Mouse (Mus musculus) forebrain, embryonic 11.5 days (tissue): ENCODE data around the gene Ccdc88c. TPM values are rescaled to one million over a fixed set of nuclear protein-coding genes. Genes with fewer than 3 reads are reported as not detected.

Experiments used
- ATAC-seq: fragments of 200-750 bp; cut with Nextera tagmentation; replicated peaks from 2 replicates; pipeline ENCODE4 v1.8.0; 2017; ENCODE audit warnings: moderate TSS enrichment; ENCODE audit not compliant: low FRiP score
- DNase-seq: peaks from one replicate; pipeline ENCODE4 v3.0.0-alpha.2; 2017; ENCODE audit warnings: low spot score
- H3K27ac ChIP-seq: fragments of 300-500 bp; sonication (generic); 2 replicates; pipeline ENCODE4 v1.5.1; 2014; ENCODE audit warnings: low read depth, low read length
- H3K27me3 ChIP-seq: fragments of 300-500 bp; sonication (generic); 2 replicates; pipeline ENCODE4 v1.6.1; 2014; ENCODE audit warnings: mild to moderate bottlenecking, low read length, mixed read lengths; ENCODE audit not compliant: control insufficient read depth, insufficient read depth
- H3K36me3 ChIP-seq: fragments of 300-500 bp; sonication (generic); 2 replicates; pipeline ENCODE4 v1.6.1; 2014; ENCODE audit warnings: mild to moderate bottlenecking, low read length, moderate library complexity, mixed read lengths; ENCODE audit not compliant: control insufficient read depth, insufficient read depth
- H3K4me1 ChIP-seq: fragments of 300-500 bp; sonication (generic); replicated peaks from 2 replicates; pipeline ENCODE4 v1.6.1; 2014; ENCODE audit warnings: low read length, mixed read lengths; ENCODE audit not compliant: control insufficient read depth, insufficient read depth
- H3K4me2 ChIP-seq: fragments of 300-500 bp; sonication (generic); 2 replicates; pipeline ENCODE4 v1.6.1; 2014; ENCODE audit warnings: low read depth, mild to moderate bottlenecking, low read length, moderate library complexity, mixed read lengths; ENCODE audit not compliant: severe bottlenecking
- H3K4me3 ChIP-seq: fragments of 300-500 bp; sonication (generic); 2 replicates; pipeline ENCODE4 v1.5.1; 2014; ENCODE audit warnings: low read depth, low read length
- H3K9ac ChIP-seq: fragments of 300-500 bp; sonication (generic); 2 replicates; pipeline ENCODE4 v1.6.1; 2014; ENCODE audit warnings: low read length
- H3K9me3 ChIP-seq: fragments of 300-500 bp; sonication (generic); 2 replicates; pipeline ENCODE4 v1.6.1; 2016; ENCODE audit warnings: low read length, mixed read lengths; ENCODE audit not compliant: control insufficient read depth
- WGBS: fragments of 180-500 bp; shearing (Covaris S2); extraction: QIAGEN DNeasy Blood & Tissue Kit; methylation state at CpG from one replicate; pipeline ENCODE4 v1.1.7; 2014; 5-methylcytosine and 5-hydroxymethylcytosine counted together
- polyA plus RNA-seq: library from polyadenylated mRNA; unstranded; fragments of >200 nt; fragmentation: Nextera tagmentation; extraction: Ambion mirVana; gene quantifications from 2 replicates; pipeline ENCODE4 v1.2.1, GENCODE M21; 2014

Gene Ccdc88c
- polyA plus RNA-seq, 1 experiment from 2014 or later: 27.7 TPM

- H3K4me3 ChIP-seq: peak within 1 kb of the TSS; percentile 38
- no peak within 1 kb of the TSS for H3K27ac ChIP-seq
- peak within 1 kb of the TSS; percentile 61 for H3K9ac ChIP-seq
- H3K4me1 ChIP-seq: peaks cover 4% of the 10 kb centered on the region; the same call in 1 of the 2 replicates
- H3K36me3 ChIP-seq: no peaks in the 10 kb centered on the region; the same call in 1 of the 2 replicates
- peak; percentile 67 for DNase-seq
- 0 out of 2 replicates have a peak, but pooled peaks cover 4% of the 10 kb centered on the region for H3K27me3 ChIP-seq
- WGBS: 5% methylated on average over 39 of the region's 39 CpGs
- H3K4me2 ChIP-seq: peak within 1 kb of the TSS; percentile 92
- ATAC-seq: peak; percentile 70
- H3K9me3 ChIP-seq: no peaks in the 10 kb centered on the region
Measured at GRCm38 (mm10) chr12:100907598-100908297, 121.1 kb downstream of the Ccdc88c start, which contains the start of gene Gpr68. Gene Gpr68, minus strand, starts transcription at chr12:100908198.

GRCm38 (mm10) chr12:100906861-100907260 lies 122.0 kb downstream of the Ccdc88c start:
- Histone ChIP-seq H3K4me1 (peaks cover 4% of the 10 kb centered on the region; the same call in 1 of the 2 replicates), H3K9ac (no peak overlapping the region), H3K4me2 (no peak overlapping the region), H3K27ac (no peak overlapping the region), H3K36me3 (no peaks in the 10 kb centered on the region; the same call in 1 of the 2 replicates), H3K4me3 (no peak overlapping the region), H3K27me3 (0 out of 2 replicates have a peak, but pooled peaks cover 4% of the 10 kb centered on the region), H3K9me3 (no peaks in the 10 kb centered on the region)
- DNase-seq (no peak), ATAC-seq (no peak)
- WGBS: 77% methylated on average over 5 of the region's 5 CpGs

- DNase-seq: no peak
- H3K4me3 ChIP-seq: no peak overlapping the region
- no peak overlapping the region for H3K27ac ChIP-seq
- 88% methylated on average over 9 of the region's 9 CpGs for WGBS
- H3K27me3 ChIP-seq: peaks cover 17% of the 10 kb centered on the region
- no peaks in the 10 kb centered on the region for H3K36me3 ChIP-seq
- no peak for ATAC-seq
- no peak overlapping the region for H3K9ac ChIP-seq
- H3K4me2 ChIP-seq: no peak overlapping the region
- H3K9me3 ChIP-seq: no peaks in the 10 kb centered on the region
- peaks cover 4% of the 10 kb centered on the region; the same call in 1 of the 2 replicates for H3K4me1 ChIP-seq
Measured at GRCm38 (mm10) chr12:100903761-100904160, 125.1 kb downstream of the Ccdc88c start.

- no peak overlapping the region for H3K4me3 ChIP-seq
- H3K27ac ChIP-seq: no peak overlapping the region
- H3K9me3 ChIP-seq: no peaks in the 10 kb centered on the region
- 89% methylated on average over 6 of the region's 6 CpGs for WGBS
- peaks cover 23% of the 10 kb centered on the region for H3K27me3 ChIP-seq
- DNase-seq (no peak), ATAC-seq (no peak)
- H3K4me1 ChIP-seq: no peaks in the 10 kb centered on the region; the same call in 1 of the 2 replicates
- no peak overlapping the region for H3K9ac ChIP-seq
- no peaks in the 10 kb centered on the region for H3K36me3 ChIP-seq
- H3K4me2 ChIP-seq: no peak overlapping the region
Measured at GRCm38 (mm10) chr12:100901386-100901785, 127.5 kb downstream of the Ccdc88c start.

GRCm38 (mm10) chr12:100900901-100901300 lies 128.0 kb downstream of the Ccdc88c start:
- Histone ChIP-seq H3K4me1 (no peaks in the 10 kb centered on the region; the same call in 1 of the 2 replicates), H3K4me2 (no peak overlapping the region), H3K9me3 (no peaks in the 10 kb centered on the region), H3K9ac (no peak overlapping the region), H3K27ac (no peak overlapping the region), H3K4me3 (no peak overlapping the region), H3K27me3 (peaks cover 23% of the 10 kb centered on the region), H3K36me3 (no peaks in the 10 kb centered on the region)
- ATAC-seq (no peak), DNase-seq (no peak)
- 82% methylated on average over 6 of the region's 6 CpGs for WGBS

- Histone ChIP-seq H3K36me3 (no peaks in the 10 kb centered on the region), H3K4me2 (peak overlapping the region; percentile 51), H3K9me3 (no peaks in the 10 kb centered on the region), H3K9ac (peak overlapping the region; percentile 24; the same call in 1 of the 2 replicates), H3K4me1 (no peaks in the 10 kb centered on the region; the same call in 1 of the 2 replicates), H3K27ac (no peak overlapping the region), H3K4me3 (peak overlapping the region; percentile 27), H3K27me3 (peaks cover 23% of the 10 kb centered on the region)
- DNase-seq (peak; percentile 64), ATAC-seq (peak; percentile 46; the same call in 1 of the 2 replicates)
- WGBS: 0% methylated on average over 30 of the region's 30 CpGs
Measured at GRCm38 (mm10) chr12:100899111-100899640, 129.7 kb downstream of the Ccdc88c start.

- DNase-seq (no peak), ATAC-seq (no peak)
- Histone ChIP-seq H3K27me3 (peaks cover 23% of the 10 kb centered on the region), H3K9ac (no peak overlapping the region), H3K4me1 (no peaks in the 10 kb centered on the region; the same call in 1 of the 2 replicates), H3K9me3 (no peaks in the 10 kb centered on the region), H3K36me3 (no peaks in the 10 kb centered on the region), H3K27ac (no peak overlapping the region), H3K4me2 (peak overlapping the region; percentile 51; the same call in 1 of the 2 replicates), H3K4me3 (no peak overlapping the region)
- 24% methylated on average over 12 of the region's 12 CpGs for WGBS
Measured at GRCm38 (mm10) chr12:100897736-100898650, 130.9 kb downstream of the Ccdc88c start.

GRCm38 (mm10) chr12:100896661-100897060 lies 132.2 kb downstream of the Ccdc88c start:
- Histone ChIP-seq H3K9ac (no peak overlapping the region), H3K4me1 (no peaks in the 10 kb centered on the region; the same call in 1 of the 2 replicates), H3K27me3 (peaks cover 23% of the 10 kb centered on the region), H3K36me3 (no peaks in the 10 kb centered on the region), H3K4me3 (no peak overlapping the region), H3K4me2 (no peak overlapping the region), H3K27ac (no peak overlapping the region), H3K9me3 (no peaks in the 10 kb centered on the region)
- ATAC-seq: no peak
- WGBS: 68% methylated on average over 3 of the region's 3 CpGs
- DNase-seq: no peak
